Mouse (Mus musculus) ovary, postnatal 10 days (tissue): ENCODE data around the gene Sh2b3.
"Not testable (repeated sequence)": the region's sequence is repeated elsewhere in the genome, so short reads cannot be mapped to it uniquely, and the experiment has no call there.

Source experiments
- DNase-seq: peaks from one replicate; pipeline ENCODE4 v3.0.0; 2022; ENCODE audit warnings: low spot score

Gene Sh2b3

DNA sequence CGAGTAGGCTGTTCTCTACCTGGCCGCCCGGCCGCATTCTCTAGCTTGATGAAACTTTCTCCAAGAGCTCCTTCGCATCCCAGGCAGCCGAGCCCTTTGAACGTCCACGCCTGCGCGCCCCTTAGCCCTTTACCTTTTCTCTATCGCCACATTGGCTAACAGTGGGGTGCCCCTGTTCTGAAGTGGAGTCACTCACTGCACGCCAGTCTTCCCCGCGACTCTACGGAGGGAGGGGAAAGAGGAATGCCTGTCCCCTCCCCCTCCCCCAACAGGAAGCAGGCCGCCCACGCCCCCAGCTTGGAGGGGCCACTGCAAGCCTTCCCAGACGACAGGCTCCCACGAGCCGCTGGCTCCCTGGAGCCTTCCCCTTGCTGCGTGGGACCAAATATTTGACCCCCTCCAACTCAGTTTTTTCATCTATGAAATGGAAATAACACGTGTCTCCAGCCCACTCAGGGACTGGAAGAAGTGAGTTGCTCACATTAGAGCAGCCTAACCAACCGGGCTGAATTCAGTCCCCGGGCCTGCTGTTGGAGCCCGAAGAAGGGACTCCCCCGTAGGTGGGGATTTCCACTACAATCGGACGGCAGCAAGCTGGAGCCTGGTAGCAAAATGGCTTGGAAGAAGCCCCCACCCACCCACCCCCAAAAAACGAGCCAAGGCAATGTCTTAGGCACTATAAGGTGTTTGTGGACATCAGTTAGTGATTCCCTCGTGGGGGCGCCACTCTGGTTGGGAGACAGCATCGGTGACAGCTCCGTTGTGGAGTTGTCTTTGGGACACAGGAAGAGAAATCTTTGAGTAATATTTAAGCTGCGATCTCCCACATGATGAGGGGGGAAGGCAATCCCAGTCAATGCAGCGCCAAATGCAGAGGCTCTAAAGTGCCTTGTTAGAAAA lies at the start of gene Sh2b3:
Gene Sh2b3, minus strand, starts transcription at position 206 of the 900 bp plus-strand sequence.
- no peak for DNase-seq

DNA sequence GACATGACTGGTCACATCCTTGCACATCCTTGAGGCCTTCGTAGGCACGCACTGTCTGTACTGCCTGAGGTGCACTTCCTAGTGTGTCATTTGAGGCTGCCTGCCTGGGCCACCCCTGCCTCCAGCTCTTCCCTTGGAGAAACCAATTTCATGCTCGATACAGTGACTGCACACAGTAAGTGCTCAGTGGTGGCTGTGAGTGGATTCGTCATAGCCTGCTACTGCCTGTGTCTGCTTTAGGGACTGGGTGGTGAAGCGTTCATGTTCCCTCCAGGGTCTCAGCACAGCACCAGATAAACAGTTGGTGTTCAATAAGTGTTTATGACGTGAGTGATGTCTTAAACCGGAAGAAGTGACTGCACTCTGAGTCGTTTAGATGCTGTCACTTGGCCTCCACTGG lies 45.9 kb upstream of the Sh2b3 start:
- DNase-seq = no peak

DNA sequence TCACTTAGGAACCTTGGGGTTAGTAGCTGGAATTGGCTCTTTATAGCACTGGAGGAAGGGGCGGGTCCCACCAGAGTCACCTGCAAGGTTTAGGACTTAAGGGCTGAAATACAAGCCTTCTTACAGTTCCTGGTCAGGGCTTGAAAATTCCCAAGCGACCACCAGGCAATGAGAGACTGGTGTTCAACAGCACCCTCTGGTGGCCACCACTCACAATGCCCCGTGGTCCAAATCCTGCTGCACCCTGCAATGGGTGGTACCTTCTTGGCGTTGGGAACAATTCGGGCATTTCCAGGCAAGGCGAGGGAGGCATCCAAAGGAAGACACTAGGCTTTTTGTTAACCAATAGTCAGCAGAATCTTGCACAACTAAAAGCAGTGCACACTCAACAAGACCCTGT lies 41.8 kb upstream of the Sh2b3 start:
- DNase-seq = no peak

DNA sequence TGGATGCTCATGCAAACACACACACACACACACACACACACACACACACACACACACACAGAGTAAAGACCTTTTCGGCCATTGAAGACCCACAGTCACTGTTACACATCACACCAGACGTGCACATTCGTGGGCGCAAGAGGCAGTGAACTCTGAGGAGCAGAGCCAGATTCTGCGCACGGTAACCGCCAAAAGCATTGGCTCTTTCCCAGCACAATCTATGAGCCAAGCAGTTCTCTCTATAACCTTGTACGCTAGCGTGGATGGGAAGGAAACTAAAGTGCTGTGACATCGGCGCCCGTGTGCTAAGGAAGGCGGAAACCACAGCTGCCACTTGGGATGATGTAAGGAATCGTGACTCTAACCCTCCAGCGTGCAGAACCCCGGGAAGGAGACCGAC lies 41.3 kb upstream of the Sh2b3 start:
- DNase-seq = no peak

DNA sequence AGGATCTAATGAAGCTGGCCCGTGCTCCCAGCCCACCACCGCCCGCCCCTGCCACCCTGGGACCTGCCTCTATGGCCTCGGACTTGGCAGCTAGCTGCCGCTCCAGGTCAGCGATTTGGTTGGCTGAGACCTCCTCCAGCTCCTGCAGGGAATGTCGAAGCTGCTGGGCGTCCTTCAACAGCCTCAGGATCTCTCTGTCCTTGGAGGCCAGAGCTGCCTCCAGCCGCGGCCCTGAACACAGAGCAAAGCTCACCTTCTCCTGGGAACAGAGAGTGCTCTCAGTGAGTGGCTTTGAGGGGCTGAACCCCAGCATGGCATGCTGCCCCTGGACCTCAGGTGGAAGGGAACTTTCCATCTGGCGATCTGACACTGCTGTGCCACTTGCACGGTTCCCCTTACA lies 39.5 kb upstream of the Sh2b3 start:
- DNase-seq = no peak

DNA sequence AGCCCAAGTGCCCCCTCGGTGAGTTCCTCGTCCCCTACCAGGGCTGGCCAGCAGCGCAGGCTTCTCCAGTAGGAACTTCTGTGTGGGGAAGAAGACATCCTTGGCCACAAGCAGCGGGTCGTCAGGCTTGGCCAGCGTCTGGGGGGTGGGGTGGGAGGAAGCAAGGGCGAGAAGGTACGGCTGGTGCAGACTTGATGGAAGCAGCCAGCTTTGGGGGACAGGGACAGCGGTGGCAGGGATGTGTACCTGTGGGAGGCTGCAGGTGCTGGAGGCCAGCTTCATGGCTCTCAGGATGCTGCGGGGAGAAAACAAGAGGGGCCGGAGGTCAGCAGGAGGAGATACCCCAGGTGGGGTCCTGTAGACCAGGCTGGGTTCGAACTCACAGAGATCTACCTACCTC lies 37.6 kb upstream of the Sh2b3 start:
- DNase-seq = no peak

DNA sequence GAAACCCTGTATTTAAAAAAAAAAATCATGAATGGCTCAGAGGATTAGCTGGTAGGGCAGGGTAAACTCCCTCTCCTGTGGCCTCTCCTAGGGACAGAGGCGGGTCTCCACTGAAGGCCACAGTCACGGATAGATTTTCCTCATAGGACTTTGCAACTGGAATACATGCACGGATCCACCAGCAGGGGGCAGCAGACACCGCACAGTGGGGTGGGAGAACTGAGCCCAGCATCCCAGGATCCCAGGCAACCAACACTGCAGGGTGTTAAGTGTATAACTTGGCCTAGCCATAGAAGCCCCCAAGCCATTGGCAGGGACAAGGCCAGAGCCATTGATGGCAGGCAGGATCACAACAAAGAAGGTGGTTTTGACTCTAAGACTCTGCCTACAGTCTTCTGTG lies 34.7 kb upstream of the Sh2b3 start:
- peak; percentile 83 for DNase-seq

DNA sequence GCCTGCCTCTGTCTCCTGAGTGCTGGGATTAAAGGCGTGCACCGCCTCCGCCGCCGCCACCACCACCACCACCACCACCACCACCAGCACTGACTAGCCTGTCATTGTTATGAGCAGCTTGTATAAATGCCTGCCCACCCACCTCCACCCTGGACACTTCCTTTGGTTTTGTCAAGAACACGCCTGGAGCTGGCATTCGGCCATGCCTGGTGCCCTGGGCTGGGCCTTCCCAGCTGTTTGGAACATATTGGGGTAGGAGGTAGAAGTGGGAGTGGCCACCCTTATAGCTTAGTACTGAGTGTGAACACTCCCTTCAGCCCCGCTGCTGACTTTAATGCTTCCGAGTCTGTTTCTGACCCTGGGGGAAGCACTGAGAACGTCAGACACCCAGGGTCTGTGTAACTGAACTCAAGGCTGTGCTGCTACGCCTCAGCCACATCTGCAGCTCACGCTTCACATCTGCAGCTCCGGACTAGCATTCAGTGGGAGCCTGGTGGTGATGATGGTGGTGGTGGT lies 34.1 kb upstream of the Sh2b3 start:
- no peak for DNase-seq

DNA sequence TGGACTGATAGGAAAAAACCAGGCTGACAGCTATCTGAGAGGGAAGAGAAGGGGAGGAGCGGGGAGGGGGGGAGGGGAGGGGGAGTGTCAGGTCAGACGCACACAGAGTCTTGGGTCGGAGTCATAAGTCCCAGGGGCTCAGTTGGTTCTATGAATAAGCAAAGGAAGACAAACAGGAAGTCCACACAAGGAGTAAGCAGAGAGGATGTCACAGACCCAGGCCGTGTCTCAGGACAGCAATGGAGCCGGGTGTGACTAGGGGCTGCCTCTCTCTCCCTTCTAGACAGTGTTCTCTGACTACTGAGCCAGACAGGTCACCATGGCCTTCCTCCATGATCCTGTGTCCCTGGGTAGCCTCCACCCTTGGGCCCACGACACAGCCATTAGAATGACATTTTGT lies 33.4 kb upstream of the Sh2b3 start:
- no peak for DNase-seq

DNA sequence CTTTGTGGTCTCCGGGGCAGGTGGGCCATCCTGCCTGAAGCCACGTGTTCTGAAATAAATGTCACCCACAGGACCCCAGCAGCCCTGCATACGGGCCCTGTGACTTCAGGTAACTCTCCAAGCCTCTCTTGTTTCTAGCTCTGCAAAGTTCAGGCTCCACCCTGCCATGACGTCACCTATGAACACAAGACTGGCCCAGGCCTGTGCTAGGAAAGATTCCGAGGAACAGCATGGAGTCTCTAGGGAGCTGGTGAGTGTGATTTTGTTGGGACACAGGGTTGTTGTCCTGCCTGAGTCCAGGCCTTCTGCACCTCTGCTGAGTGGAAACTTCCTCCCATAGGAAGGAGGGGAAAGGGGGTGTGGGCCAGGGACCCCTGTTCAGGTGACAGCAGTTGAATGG lies 30.5 kb upstream of the Sh2b3 start:
- no peak for DNase-seq

DNA sequence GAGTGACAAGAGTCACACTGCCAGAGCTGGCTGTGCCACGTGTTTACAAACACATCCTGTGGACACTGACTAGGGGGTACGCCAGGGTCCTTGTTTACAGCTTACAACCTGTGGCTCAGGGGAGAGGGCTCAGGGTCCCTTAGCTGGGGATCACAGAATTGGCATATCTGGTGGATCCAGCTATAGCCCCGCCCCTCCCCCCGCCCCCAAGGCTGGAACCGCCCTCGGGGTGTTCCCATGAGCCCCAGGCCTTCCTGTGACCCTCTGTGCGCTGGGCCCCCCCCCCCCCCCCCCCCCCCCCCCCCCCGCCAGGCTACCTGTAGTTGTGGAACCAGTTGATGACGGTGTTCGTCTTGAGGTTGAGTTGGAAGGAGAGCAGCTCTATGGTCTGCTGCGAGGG lies 26.9 kb upstream of the Sh2b3 start:
- no peak for DNase-seq

DNA sequence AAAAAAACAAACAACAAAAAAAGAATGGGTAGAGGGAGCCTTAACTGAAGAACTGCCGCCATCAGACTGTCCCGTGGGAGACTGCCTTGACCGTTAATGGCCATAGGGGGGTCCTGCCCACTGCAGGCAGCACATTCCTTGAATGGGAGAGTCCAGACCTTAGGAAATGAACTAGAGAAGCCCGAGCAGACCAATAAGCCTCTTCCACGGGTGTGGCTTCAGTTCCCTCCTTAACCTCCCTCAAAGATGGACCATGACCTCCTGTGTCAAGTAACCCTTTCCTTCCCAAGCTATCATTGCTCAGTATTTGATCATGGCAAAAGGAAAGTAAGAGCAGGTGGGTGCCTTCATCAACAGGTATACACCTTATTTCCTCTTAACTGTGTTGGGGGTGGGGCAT lies 24.5 kb upstream of the Sh2b3 start:
- no peak for DNase-seq

DNA sequence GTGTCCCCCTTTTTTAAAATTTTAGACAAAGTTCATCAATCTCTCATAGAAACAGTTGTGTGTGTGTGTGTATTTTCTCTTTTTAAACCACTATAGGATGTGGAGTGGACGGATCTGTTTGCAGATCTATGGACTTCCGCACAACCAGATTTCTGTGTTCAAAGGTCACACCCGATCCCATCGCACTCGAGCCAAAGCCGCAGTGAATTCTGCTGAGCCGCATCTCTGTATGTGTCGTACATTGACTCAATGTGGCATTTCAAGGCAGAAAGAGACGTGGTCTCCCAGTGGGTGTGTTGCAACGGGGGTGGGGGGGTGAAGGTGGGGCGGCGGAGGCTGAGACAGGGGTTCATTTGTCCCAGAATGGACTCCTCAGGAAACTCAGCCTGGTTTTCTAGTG lies 21.0 kb upstream of the Sh2b3 start:
- DNase-seq = no peak

DNA sequence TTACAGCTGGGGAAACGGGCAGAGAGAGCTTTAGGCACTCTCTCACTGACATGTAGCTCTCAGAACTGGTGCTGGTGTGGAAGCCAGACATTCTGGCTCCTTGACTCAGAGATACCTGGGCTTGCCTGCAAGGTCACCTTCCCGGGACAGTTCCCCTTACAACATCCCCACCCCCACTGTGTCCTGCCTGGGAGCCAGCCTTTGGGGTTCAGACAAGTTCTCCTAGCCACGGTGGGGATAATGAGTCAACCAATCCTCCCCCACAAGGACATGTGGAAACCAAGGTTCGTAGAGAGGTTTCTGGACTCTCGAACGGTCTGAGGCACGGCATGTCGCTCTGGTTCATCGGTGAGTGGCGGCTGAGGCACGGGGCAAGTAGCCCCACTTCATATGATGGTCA lies 19.3 kb upstream of the Sh2b3 start:
- no peak for DNase-seq

DNA sequence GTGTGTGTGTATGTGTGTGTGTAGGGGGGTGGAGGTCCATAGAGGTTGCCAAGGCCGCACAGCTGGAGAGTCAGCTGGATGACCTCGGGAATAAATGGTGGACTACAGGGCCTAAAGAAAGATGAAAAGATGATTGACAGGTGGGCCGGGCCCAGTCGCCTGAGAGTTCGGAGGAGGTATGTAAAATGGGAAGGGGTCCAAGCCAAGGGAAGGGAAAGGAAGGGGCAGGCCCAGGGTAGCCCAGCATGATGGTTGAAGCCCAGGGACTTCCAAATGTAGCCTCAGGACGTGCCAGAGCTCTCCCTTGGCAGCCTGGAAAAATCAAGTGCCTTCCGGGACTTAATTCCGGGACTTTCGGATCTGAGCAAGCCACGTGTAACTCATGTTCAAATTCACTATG lies 17.3 kb upstream of the Sh2b3 start:
- no peak for DNase-seq

DNA sequence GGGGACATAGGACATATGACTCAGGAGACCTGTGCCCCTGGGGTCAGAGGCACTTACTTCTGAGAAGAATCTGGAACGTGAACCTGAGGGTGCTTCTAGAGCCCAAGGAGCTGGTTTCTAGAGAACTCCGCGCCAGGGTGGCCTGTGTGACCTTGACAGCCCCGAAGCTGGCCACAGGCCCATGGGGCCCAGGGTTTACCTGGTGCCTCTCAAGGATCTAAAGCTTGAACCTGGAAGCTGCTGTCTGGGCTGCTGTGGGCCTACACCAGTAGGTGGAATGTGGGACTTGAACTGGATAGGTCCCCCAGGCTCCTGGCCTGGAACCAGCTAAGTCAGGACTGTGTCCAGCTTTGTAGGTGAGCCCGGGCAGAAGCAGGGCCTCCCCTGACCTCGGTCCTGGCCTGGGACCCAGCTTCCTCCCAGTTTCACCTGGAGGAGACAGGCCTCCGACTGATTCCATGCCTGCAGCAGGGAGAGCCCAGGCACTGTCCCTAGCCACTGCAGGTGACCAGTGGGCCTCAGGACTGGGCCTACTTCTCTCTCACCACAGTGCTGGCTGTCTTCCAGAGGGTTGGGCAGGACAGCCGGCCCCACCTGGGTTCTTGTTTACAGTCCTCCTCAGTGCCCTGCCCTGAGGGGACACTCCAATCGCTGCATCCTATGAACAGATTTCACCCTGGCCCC lies 16.1 kb upstream of the Sh2b3 start:
- DNase-seq = no peak

DNA sequence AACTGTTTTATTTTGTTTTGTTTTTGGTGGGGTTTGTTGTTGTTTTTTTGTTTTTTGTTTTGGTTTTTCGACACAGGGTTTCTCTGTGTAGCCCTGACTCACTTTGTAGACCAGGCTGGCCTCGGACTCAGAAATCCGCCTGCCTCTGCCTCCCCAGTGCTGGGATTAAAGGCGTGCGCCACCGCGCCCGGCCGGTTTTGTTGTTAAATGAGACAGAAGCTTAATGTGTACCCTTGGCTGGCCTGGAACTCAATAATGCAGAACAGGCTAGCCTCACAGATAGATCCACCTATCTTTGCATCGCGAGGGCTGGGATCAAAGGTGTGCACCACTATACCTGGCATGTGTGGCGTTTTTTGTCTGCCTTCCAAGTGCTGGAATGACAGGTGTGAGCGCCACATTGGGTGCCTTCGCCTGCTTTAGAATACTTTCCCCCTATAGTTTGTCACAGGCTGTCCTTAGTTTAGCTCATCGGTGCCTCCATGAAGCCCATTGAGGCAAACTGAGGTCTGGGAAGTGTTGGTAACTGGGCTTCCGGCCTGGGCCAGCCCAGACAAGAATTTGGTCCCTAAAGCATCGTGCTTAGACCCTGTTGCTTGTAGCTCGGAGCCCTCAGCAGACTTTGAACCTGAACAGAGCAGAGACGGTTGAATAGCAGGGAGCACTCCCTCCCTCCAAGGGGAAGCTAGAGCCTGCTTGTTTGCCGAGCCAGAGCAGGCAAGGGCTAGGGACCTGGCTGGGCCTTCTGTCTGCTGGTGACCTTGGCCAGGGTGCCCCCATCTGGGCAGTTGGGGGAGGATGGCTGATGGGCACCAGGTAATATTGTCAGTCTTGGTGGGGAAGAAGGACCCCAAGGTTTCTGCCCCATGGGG lies 12.3 kb upstream of the Sh2b3 start:
- DNase-seq = no peak

DNA sequence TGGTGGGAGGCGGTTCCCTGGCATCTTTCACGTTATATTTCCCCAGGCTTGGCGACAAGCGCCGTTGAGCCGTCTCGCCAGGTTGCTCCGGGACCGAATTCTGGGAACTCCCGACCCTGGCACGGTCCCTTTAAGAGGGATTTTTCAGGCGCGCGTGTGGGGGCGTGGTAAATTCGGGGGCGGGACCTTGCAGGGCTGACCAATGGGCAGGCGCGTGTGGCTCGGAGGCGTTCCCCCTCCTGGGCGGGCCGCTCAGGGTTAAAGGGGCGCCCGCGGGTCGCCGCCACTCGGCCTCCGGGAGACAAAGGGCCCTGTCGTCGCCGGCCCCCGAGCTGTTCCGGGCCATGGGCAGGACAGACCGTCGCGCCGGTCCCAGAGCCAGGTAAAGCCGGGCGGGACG lies 11.3 kb upstream of the Sh2b3 start, which contains the start of gene Pheta1:
Gene Pheta1, plus strand, starts transcription at position 242 of the 400 bp plus-strand sequence.
- peak; percentile 82 for DNase-seq

DNA sequence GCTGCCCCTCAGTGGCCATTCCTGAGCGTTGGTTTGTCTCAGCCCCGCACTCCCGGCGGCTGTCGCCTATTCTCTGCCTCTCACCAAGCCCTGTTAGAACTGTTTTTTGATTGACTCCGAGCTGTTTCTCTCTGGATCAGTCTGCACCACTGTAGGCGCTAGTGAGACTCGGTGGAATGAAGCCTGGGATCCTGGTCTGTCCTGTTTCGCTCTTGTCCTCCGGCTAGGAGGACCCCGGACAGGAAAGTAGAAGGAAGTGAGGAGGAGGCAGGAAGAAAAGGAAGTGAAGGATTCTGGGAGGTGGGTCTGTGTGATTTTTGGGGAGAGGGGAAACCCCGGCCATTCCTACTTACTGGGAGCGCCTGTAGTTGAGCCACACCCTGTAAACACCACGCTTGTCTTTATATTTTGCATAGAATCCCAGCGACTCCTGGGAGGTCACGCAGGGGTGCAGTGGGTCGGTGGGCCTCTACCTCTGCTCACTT lies 10.6 kb upstream of the Sh2b3 start:
- DNase-seq = no peak

DNA sequence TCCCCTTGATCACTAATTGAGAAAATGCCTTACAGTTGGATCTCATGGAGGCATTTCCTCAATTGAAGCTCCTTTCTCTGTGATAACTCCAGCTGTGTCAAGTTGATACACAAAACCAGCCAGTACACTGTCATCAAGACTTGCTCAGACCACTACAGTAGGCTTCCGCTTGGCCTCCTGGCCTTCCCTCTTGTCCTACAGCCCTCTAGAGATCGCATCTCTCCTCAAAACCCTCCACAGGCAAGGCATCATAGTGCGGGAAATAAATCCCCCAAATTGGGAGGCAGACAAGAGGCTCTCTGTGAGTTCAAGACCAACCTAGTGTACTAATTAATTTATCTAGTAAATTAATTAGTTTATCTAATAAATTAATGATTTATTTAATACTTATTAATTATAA lies 9.8 kb upstream of the Sh2b3 start:
- DNase-seq = not testable (repeated sequence)

DNA sequence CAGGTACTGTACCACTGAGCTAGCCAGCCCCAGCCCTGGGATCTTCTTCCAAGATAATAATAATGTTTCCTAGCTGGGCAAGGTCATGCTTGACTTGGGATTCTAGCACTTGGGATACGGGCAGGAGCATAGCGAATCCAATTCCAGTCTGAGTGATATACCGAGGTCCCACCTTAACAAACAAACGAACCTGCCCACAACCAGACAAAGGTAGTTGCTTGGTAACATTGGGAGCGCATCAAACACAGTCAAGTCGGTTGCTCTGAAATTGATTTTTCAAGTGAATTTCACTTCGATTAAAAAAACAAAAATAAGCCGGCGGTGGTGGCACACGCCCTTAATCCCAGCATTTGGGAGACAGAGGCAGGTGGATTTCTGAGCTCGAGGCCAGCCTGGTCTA lies 8.9 kb upstream of the Sh2b3 start:
- no peak for DNase-seq

DNA sequence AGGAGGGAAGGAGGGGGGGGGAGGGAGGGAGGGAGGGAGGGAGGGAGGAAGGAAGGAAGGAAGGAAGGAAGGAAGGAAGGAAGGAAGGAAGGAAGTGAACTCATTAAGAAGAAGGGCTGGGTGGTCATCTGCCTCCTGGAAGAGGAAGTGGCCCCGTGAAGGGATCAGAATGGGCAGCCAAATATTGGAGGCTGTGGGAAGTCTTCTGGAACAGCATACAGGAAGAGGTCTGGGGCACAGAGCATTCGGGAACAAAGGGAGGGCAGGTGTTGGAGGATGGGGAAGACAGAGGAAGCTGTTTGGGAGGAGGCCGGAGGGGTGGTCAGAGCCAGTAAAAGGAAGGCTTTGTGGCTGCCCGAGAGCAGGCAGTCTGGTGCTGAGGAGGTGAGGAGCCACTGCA lies 7.9 kb upstream of the Sh2b3 start:
- no peak for DNase-seq
